Mouse (Mus musculus): ENCODE measurements around the gene Hmga2.

Hmga2 gene

GRCm38 (mm10) chr10:120475601-120476515 is at the start of gene Hmga2:
Hmga2 (minus strand) TSS chr10:120476469.
- peak; percentile 42 for DNase-seq (ENCODE audit: low spot score)

- DNase-seq (ENCODE audit: low spot score), result no peak
Observed at GRCm38 (mm10) chr10:120522959-120523358, 46.7 kb upstream of the Hmga2 start.

GRCm38 (mm10) chr10:120521912-120522575 is 45.8 kb upstream of the Hmga2 start:
- no peak for DNase-seq (ENCODE audit: low spot score)

- no peak for DNase-seq (ENCODE audit: low spot score)
Observed at GRCm38 (mm10) chr10:120516311-120516710, 40.0 kb upstream of the Hmga2 start.

GRCm38 (mm10) chr10:120513721-120514120 is 37.5 kb upstream of the Hmga2 start:
- DNase-seq (ENCODE audit: low spot score), result no peak

- no peak for DNase-seq (ENCODE audit: low spot score)
Observed at GRCm38 (mm10) chr10:120512946-120513345, 36.7 kb upstream of the Hmga2 start.

- no peak for DNase-seq (ENCODE audit: low spot score)
Observed at GRCm38 (mm10) chr10:120512121-120512520, 35.9 kb upstream of the Hmga2 start.

GRCm38 (mm10) chr10:120503959-120504358 is 27.7 kb upstream of the Hmga2 start:
- no peak for DNase-seq (ENCODE audit: low spot score)

- DNase-seq (ENCODE audit: low spot score), result no peak
Observed at GRCm38 (mm10) chr10:120500794-120501193, 24.5 kb upstream of the Hmga2 start.

GRCm38 (mm10) chr10:120498086-120498485 is 21.8 kb upstream of the Hmga2 start:
- DNase-seq (ENCODE audit: low spot score), result no peak

GRCm38 (mm10) chr10:120494653-120495052 is 18.4 kb upstream of the Hmga2 start:
- DNase-seq (ENCODE audit: low spot score), result no peak

- no peak for DNase-seq (ENCODE audit: low spot score)
Observed at GRCm38 (mm10) chr10:120491477-120491876, 15.2 kb upstream of the Hmga2 start.

- no peak for DNase-seq (ENCODE audit: low spot score)
Observed at GRCm38 (mm10) chr10:120489611-120490010, 13.3 kb upstream of the Hmga2 start.

- no peak for DNase-seq (ENCODE audit: low spot score)
Observed at GRCm38 (mm10) chr10:120488526-120488925, 12.3 kb upstream of the Hmga2 start.

GRCm38 (mm10) chr10:120487881-120488280 is 11.6 kb upstream of the Hmga2 start:
- no peak for DNase-seq (ENCODE audit: low spot score)

- DNase-seq (ENCODE audit: low spot score), result no peak
Observed at GRCm38 (mm10) chr10:120485461-120485860, 9.2 kb upstream of the Hmga2 start.

GRCm38 (mm10) chr10:120484144-120484543 is 7.9 kb upstream of the Hmga2 start:
- no peak for DNase-seq (ENCODE audit: low spot score)

GRCm38 (mm10) chr10:120478164-120478563 is 1.9 kb upstream of the Hmga2 start:
- no peak for DNase-seq (ENCODE audit: low spot score)

- DNase-seq (ENCODE audit: low spot score), result no peak
Observed at GRCm38 (mm10) chr10:120477501-120477900, 1.2 kb upstream of the Hmga2 start.

GRCm38 (mm10) chr10:120476516-120477336 is 457 bp upstream of the Hmga2 start:
- peak; percentile 23 for DNase-seq (ENCODE audit: low spot score)

GRCm38 (mm10) chr10:120475041-120475541 is 1.2 kb downstream of the Hmga2 start:
- no peak for DNase-seq (ENCODE audit: low spot score)

GRCm38 (mm10) chr10:120474301-120474700 is 2.0 kb downstream of the Hmga2 start:
- no peak for DNase-seq (ENCODE audit: low spot score)

Measured in ovary, adult 18-20 months (tissue).